Mouse (Mus musculus) kidney, postnatal 4 days (tissue): ENCODE measurements around the gene Slc22a23.
A peak's percentile ranks its signal among the peaks of the same experiment; 100 is the strongest.

Source experiments
- DNase-seq, 2 experiments: peaks; one replicate each; pipeline ENCODE4 v3.0.0; 2021; ENCODE audit warnings: mixed read lengths in 2 of 2

Gene Slc22a23

GRCm38 (mm10) chr13:34228905-34229304, 116.1 kb downstream of the Slc22a23 start:
- no peak for DNase-seq

GRCm38 (mm10) chr13:34227720-34228661, 117.0 kb downstream of the Slc22a23 start:
- no peak for DNase-seq

- no peak for DNase-seq
Observed at GRCm38 (mm10) chr13:34226940-34227339, 118.0 kb downstream of the Slc22a23 start.

GRCm38 (mm10) chr13:34222985-34223384, 122.0 kb downstream of the Slc22a23 start:
- DNase-seq, result peak; percentile 61 to 72

- no peak for DNase-seq
Observed at GRCm38 (mm10) chr13:34219728-34220127, 125.3 kb downstream of the Slc22a23 start.

- no peak for DNase-seq
Observed at GRCm38 (mm10) chr13:34218776-34219175, 126.2 kb downstream of the Slc22a23 start.

- no peak for DNase-seq
Observed at GRCm38 (mm10) chr13:34214855-34215254, 130.1 kb downstream of the Slc22a23 start.

- DNase-seq, result peak; percentile 43 to 69
Observed at GRCm38 (mm10) chr13:34212735-34213212, 132.2 kb downstream of the Slc22a23 start.

- no peak for DNase-seq
Observed at GRCm38 (mm10) chr13:34211261-34211775, 133.7 kb downstream of the Slc22a23 start.

GRCm38 (mm10) chr13:34207714-34208470, 137.1 kb downstream of the Slc22a23 start:
- DNase-seq, result no peak

GRCm38 (mm10) chr13:34205216-34205615, 139.8 kb downstream of the Slc22a23 start:
- no peak for DNase-seq

- no peak for DNase-seq
Observed at GRCm38 (mm10) chr13:34195676-34196075, 149.3 kb downstream of the Slc22a23 start.

- DNase-seq, result no peak
Observed at GRCm38 (mm10) chr13:34193384-34193783, 151.6 kb downstream of the Slc22a23 start.

GRCm38 (mm10) chr13:34192414-34193191, 152.4 kb downstream of the Slc22a23 start:
- DNase-seq, result peak in 1 of 2 experiments; percentile 34

GRCm38 (mm10) chr13:34187571-34187970, 157.4 kb downstream of the Slc22a23 start:
- peak; percentile 68 to 78 for DNase-seq

- no peak for DNase-seq
Observed at GRCm38 (mm10) chr13:34185371-34185770, 159.6 kb downstream of the Slc22a23 start.

- DNase-seq, result no peak
Observed at GRCm38 (mm10) chr13:34181624-34182023, 163.4 kb downstream of the Slc22a23 start.

GRCm38 (mm10) chr13:34174025-34174424, 171.0 kb downstream of the Slc22a23 start:
- DNase-seq, result no peak

- no peak for DNase-seq
Observed at GRCm38 (mm10) chr13:34163304-34163975, 181.5 kb downstream of the Slc22a23 start.

- DNase-seq, result peak; percentile 97
Observed at GRCm38 (mm10) chr13:34162491-34163303, 182.3 kb downstream of the Slc22a23 start, which contains the start of gene Psmg4. Gene Psmg4, plus strand, starts transcription at chr13:34162964.

- no peak for DNase-seq
Observed at GRCm38 (mm10) chr13:34159926-34160325, 185.1 kb downstream of the Slc22a23 start.
